ENCODE assay signal across 8 mouse cellular contexts in genomic region chr13:108043431-108044221, GRCm38 (mm10). TPM values are rescaled to one million over a fixed set of nuclear protein-coding genes. Genes with fewer than 3 reads are reported as not detected.
A peak's percentile ranks its signal among the peaks of the same experiment; 100 is the strongest.
DNase-seq lines count a peak whose midpoint lies in the region; ATAC-seq and TF ChIP-seq lines count a peak whose summit lies in the region.

No protein-coding gene starts in this region.

- H3K4me3 ChIP-seq in bone marrow, adult 2 months (replicated peaks; ENCODE audit: control insufficient read depth, low read depth, low read length), result peak overlapping the region; percentile 70
- H3K4me3 ChIP-seq in forebrain, embryonic 14.5 days (ENCODE audit: low read depth, low read length), result peak overlapping the region; percentile 89
- H3K4me3 ChIP-seq in hindbrain, postnatal 0 days (ENCODE audit: low read length), result peak overlapping the region; percentile 88
- H3K4me3 ChIP-seq in limb, embryonic 15.5 days, result peak overlapping the region; percentile 97
- H3K4me3 ChIP-seq in midbrain, embryonic 15.5 days, result peak overlapping the region; percentile 74

- peak overlapping the region; percentile 85 for H3K9ac ChIP-seq in forebrain, embryonic 14.5 days (ENCODE audit: low read length)
- peak overlapping the region; percentile 76 for H3K9ac ChIP-seq in hindbrain, postnatal 0 days (replicated peaks; ENCODE audit: low read length)
- H3K9ac ChIP-seq in limb, embryonic 15.5 days, result peak overlapping the region; percentile 78
- peak overlapping the region; percentile 81; the same call in 1 of the 2 replicates for H3K9ac ChIP-seq in midbrain, embryonic 15.5 days

- WGBS in bone marrow, adult 2 months, result 2% methylated on average over 23 of the region's 23 CpGs
- under 1% methylated on average over 23 of the region's 23 CpGs for WGBS in forebrain, embryonic 14.5 days
- WGBS in hindbrain, postnatal 0 days, result under 1% methylated on average over 23 of the region's 23 CpGs
- 1% methylated on average over 23 of the region's 23 CpGs for WGBS in limb, embryonic 15.5 days
- WGBS in midbrain, embryonic 15.5 days, result 2% methylated on average over 23 of the region's 23 CpGs

- peak; percentile 25 for DNase-seq in layer of hippocampus, adult 9-10 months (ENCODE audit: low spot score)
- DNase-seq in layer of hippocampus, adult 8-10 months (ENCODE audit: low spot score in 2 of 2), result no peak
- peak; percentile 72 for DNase-seq in forebrain, embryonic 14.5 days (ENCODE audit: low spot score)
- peak; percentile 56 for DNase-seq in hindbrain, postnatal 0 days (ENCODE audit: low spot score)
- no peak for DNase-seq in right cerebral cortex, postnatal 36 days (ENCODE audit: low spot score in 2 of 2)

- no peaks in the 10 kb centered on the region for H3K36me3 ChIP-seq in forebrain, embryonic 14.5 days (ENCODE audit: control insufficient read depth, insufficient read depth, low read length)
- H3K36me3 ChIP-seq in hindbrain, postnatal 0 days (ENCODE audit: insufficient read depth, low read length), result no peaks in the 10 kb centered on the region
- peaks cover 10% of the 10 kb centered on the region for H3K36me3 ChIP-seq in limb, embryonic 15.5 days
- H3K36me3 ChIP-seq in midbrain, embryonic 15.5 days (replicated peaks), result no peaks in the 10 kb centered on the region; the same call in 1 of the 2 replicates

- no peaks in the 10 kb centered on the region for H3K27me3 ChIP-seq in forebrain, embryonic 14.5 days (replicated peaks; ENCODE audit: control insufficient read depth, insufficient read depth, low read length)
- no peaks in the 10 kb centered on the region for H3K27me3 ChIP-seq in hindbrain, postnatal 0 days (ENCODE audit: insufficient read depth, low read length)
- H3K27me3 ChIP-seq in limb, embryonic 15.5 days, result no peaks in the 10 kb centered on the region
- no peaks in the 10 kb centered on the region for H3K27me3 ChIP-seq in midbrain, embryonic 15.5 days (replicated peaks)

- H3K4me2 ChIP-seq in forebrain, embryonic 14.5 days (ENCODE audit: low read length), result peak overlapping the region; percentile 88
- H3K4me2 ChIP-seq in hindbrain, postnatal 0 days (ENCODE audit: low read depth, low read length), result peak overlapping the region; percentile 73
- H3K4me2 ChIP-seq in limb, embryonic 15.5 days, result peak overlapping the region; percentile 60
- peak overlapping the region; percentile 60 for H3K4me2 ChIP-seq in midbrain, embryonic 15.5 days

- no peaks in the 10 kb centered on the region; the same call in 1 of the 2 replicates for H3K4me1 ChIP-seq in bone marrow, adult 2 months (ENCODE audit: control insufficient read depth, insufficient read depth, low read length)
- peaks cover 15% of the 10 kb centered on the region for H3K4me1 ChIP-seq in forebrain, embryonic 14.5 days (ENCODE audit: control insufficient read depth, insufficient read depth, low read length)
- H3K4me1 ChIP-seq in hindbrain, postnatal 0 days (ENCODE audit: insufficient read depth, low read length), result peaks cover 10% of the 10 kb centered on the region
- peaks cover 26% of the 10 kb centered on the region for H3K4me1 ChIP-seq in limb, embryonic 15.5 days
- peaks cover 33% of the 10 kb centered on the region for H3K4me1 ChIP-seq in midbrain, embryonic 15.5 days

- no peak for TF ChIP-seq CTCF in bone marrow, adult 2 months (IDR thresholded peaks at IDR 0.05; ENCODE audit: control insufficient read depth, insufficient read depth, low read length)
- TF ChIP-seq CTCF in hindbrain, postnatal 0 days (IDR thresholded peaks at IDR 0.05; ENCODE audit: low read depth), result peak; percentile 22

- no peak for TF ChIP-seq POLR2A in bone marrow, adult 2 months (IDR thresholded peaks at IDR 0.05; ENCODE audit: borderline replicate concordance, control insufficient read depth, low read depth, low read length)

- H3K9me3 ChIP-seq in forebrain, embryonic 14.5 days (replicated peaks; ENCODE audit: control insufficient read depth, low read length), result no peaks in the 10 kb centered on the region
- no peaks in the 10 kb centered on the region for H3K9me3 ChIP-seq in hindbrain, postnatal 0 days (ENCODE audit: low read length)
- H3K9me3 ChIP-seq in limb, embryonic 15.5 days, result no peaks in the 10 kb centered on the region
- no peaks in the 10 kb centered on the region for H3K9me3 ChIP-seq in midbrain, embryonic 15.5 days

- peak; percentile 68 for ATAC-seq in forebrain, embryonic 14.5 days
- peak; percentile 73 for ATAC-seq in hindbrain, postnatal 0 days
- peak; percentile 30 for ATAC-seq in limb, embryonic 15.5 days (ENCODE audit: insufficient number of reproducible peaks, low FRiP score, low TSS enrichment, low read depth)
- ATAC-seq in midbrain, embryonic 15.5 days (replicated peaks), result peak; percentile 75

- peak overlapping the region; percentile 26; the same call in 1 of the 2 replicates for H3K27ac ChIP-seq in bone marrow, adult 2 months (ENCODE audit: control insufficient read depth, insufficient read depth, low read depth, low read length, poor library complexity)
- peak overlapping the region; percentile 86 for H3K27ac ChIP-seq in forebrain, embryonic 14.5 days (ENCODE audit: low read depth, low read length)
- H3K27ac ChIP-seq in hindbrain, postnatal 0 days, result peak overlapping the region; percentile 84
- peak overlapping the region; percentile 96 for H3K27ac ChIP-seq in limb, embryonic 15.5 days
- H3K27ac ChIP-seq in midbrain, embryonic 15.5 days, result peak overlapping the region; percentile 86

RNA-seq across cellular contexts. Expression of gene Smim15, which starts 0.6 kb away (rescaled TPM):
- total RNA-seq in layer of hippocampus, adult 8-10 months (2022), result 10 to 100 TPM; 44.2 to 69.0 (median 58.4) TPM
- 16.6 and 33.5 TPM in 2 replicates for polyA plus RNA-seq in bone marrow, adult 2 months (2011; ENCODE audit: insufficient read depth, insufficient read length, low replicate concordance, missing spikeins)
- 54.6 and 57.7 TPM in 2 replicates for polyA plus RNA-seq in forebrain, embryonic 14.5 days (2014; fragmentation: Nextera tagmentation; extraction: Ambion mirVana)
- total RNA-seq in hindbrain, postnatal 0 days (2014; rRNA removed), result 26.3 and 34.6 TPM in 2 replicates
- polyA plus RNA-seq in hindbrain, postnatal 0 days (2015; fragmentation: Nextera tagmentation; extraction: Ambion mirVana), result 41.2 and 43.6 TPM in 2 replicates
- polyA plus RNA-seq in limb, embryonic 15.5 days (2015; fragmentation: Nextera tagmentation; extraction: Ambion mirVana), result 52.2 and 55.3 TPM in 2 replicates
- 32.3 and 33.1 TPM in 2 replicates for polyA plus RNA-seq in midbrain, embryonic 15.5 days (2015; fragmentation: Nextera tagmentation; extraction: Ambion mirVana)

Comparison
In these comparisons a context has a peak if more than half of its experiments do, and no peak if none do; other contexts are left out.
1. DNase-seq: peak in layer of hippocampus, adult 9-10 months (single experiment), forebrain, embryonic 14.5 days (single experiment) and hindbrain, postnatal 0 days (single experiment); none in layer of hippocampus, adult 8-10 months (0 of 2) and right cerebral cortex, postnatal 36 days (0 of 2).
2. H3K27ac ChIP-seq: peak in every context shown above with its lines; median percentile 96 in limb, embryonic 15.5 days; 86 in forebrain, embryonic 14.5 days; 86 in midbrain, embryonic 15.5 days; 84 in hindbrain, postnatal 0 days; 26 in bone marrow, adult 2 months.
3. Peak in every context shown above with its lines, with median percentiles within 50 percentile points of each other: H3K4me3 ChIP-seq, ATAC-seq, H3K4me2 ChIP-seq and H3K9ac ChIP-seq.